ENCODE assay signal across 1 mouse cellular context in genomic region chr2:69693501-69693900, GRCm38 (mm10).
TF ChIP-seq lines count a peak whose summit lies in the region.

No protein-coding gene starts in this region.

TF ChIP-seq in MEL, 35 proteins besides CTCF, POLR2A, EP300 and RAD21:
- peak; percentile 36 for TF ChIP-seq SMC3 (IDR thresholded peaks at IDR 0.05; ENCODE audit: low read depth, low read length)
- no peak for TF ChIP-seq MXI1 (IDR thresholded peaks at IDR 0.05; ENCODE audit: low read depth, low read length)
